Comparison of ENCODE assay signal across 13 mouse cellular contexts in genomic region chr17:55068420-55068819, GRCm38 (mm10).
"Had no signal": no experiment of that assay in that cellular context is flagged by ENCODE, and none has a peak within 500 bp of the region (broad histone marks: within the 10 kb centered on the region; RNA-seq: fewer than 3 reads in every experiment).

No protein-coding gene starts in this region.

- DNase-seq: lung, adult 18-20 months; lung, embryonic 14.5 days; lung, postnatal 10 days; lung, postnatal 4 days; midbrain, embryonic 14.5 days; retina, postnatal 1 day; right cerebral cortex, postnatal 25 days; right cerebral cortex, postnatal 4 days; spleen, adult 18-20 months; thymus, adult 2 months; thymus, postnatal 25 days; thymus, postnatal 4 days had no signal

- ATAC-seq: midbrain, embryonic 16.5 days had no signal
